Comparison of ENCODE assay signal across 25 mouse cellular contexts in the genomic region with DNA sequence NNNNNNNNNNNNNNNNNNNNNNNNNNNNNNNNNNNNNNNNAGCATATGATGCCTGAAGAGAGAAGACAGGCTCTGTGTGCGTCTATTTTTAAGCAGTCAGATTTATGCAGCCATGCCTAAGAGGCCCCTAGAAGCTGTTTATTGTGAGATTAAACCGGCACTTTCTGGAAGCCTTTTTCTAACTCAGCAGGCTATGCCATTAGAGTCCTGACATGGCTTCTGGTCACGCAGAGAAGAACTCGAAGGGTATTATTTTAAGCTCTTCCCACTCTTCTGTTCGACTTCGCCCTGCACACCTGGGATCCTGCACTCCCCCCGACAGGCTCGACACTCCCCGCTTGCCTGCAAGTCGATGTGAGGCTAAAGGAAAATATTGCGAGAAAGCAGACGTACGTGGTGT.
DNase-seq lines count a peak whose midpoint lies in the region; ATAC-seq lines count a peak whose summit lies in the region.
"Had no signal": no experiment of that assay in that cellular context is flagged by ENCODE, and none has a peak within 500 bp of the region (broad histone marks: within the 10 kb centered on the region; RNA-seq: fewer than 3 reads in every experiment).

No protein-coding gene starts in this region.

- DNase-seq in forebrain, embryonic 14.5 days (ENCODE audit: low spot score), result peak; percentile 14
- DNase-seq in forebrain, embryonic 11.5 days (ENCODE audit: low spot score), result no peak
- no peak for DNase-seq in midbrain, embryonic 11.5 days (ENCODE audit: low spot score, missing footprints)
- DNase-seq in cerebellum, postnatal 10 days, result peak; percentile 30 to 32
- DNase-seq in retina, postnatal 1 day, result peak; percentile 5
- no peak for DNase-seq in left cerebral cortex, postnatal 10 days (ENCODE audit: extremely low spot score in 1 of 2, low spot score in 2 of 2)
- DNase-seq: adrenal gland, adult 2 months; B cell, adult 2 months; gastrocnemius, adult 2 months; gastrocnemius, postnatal 36 days; heart, adult 18-20 months; heart, postnatal 4 days; kidney, adult 11 months; kidney, postnatal 25 days; thymus, postnatal 4 days had no signal

- intact Hi-C loops in left cerebral cortex, postnatal 10 days (cut with DNase I), result no loop called here

- no peaks in the 10 kb centered on the region for H3K4me1 ChIP-seq in forebrain, embryonic 14.5 days (ENCODE audit: control insufficient read depth, insufficient read depth, low read length)
- no peaks in the 10 kb centered on the region for H3K4me1 ChIP-seq in forebrain, embryonic 11.5 days (replicated peaks; ENCODE audit: control insufficient read depth, insufficient read depth, low read length)
- H3K4me1 ChIP-seq in midbrain, embryonic 16.5 days (ENCODE audit: control insufficient read depth, insufficient read depth, low read length), result no peaks in the 10 kb centered on the region
- no peaks in the 10 kb centered on the region for H3K4me1 ChIP-seq in midbrain, embryonic 11.5 days (ENCODE audit: control insufficient read depth, insufficient read depth, low read length)
- H3K4me1 ChIP-seq: embryonic facial prominence, embryonic 13.5 days; heart, embryonic 12.5 days; hindbrain, embryonic 13.5 days; limb, embryonic 13.5 days; lung, embryonic 15.5 days; midbrain, embryonic 10.5 days had no signal

- no peak overlapping the region for H3K4me2 ChIP-seq in forebrain, embryonic 14.5 days (ENCODE audit: low read length)
- no peak overlapping the region for H3K4me2 ChIP-seq in forebrain, embryonic 11.5 days (ENCODE audit: low read depth, low read length, severe bottlenecking)
- 0 out of 2 replicates have a peak overlapping the region, but pooled peaks have one; percentile 9 for H3K4me2 ChIP-seq in midbrain, embryonic 16.5 days (ENCODE audit: low read length)
- H3K4me2 ChIP-seq in midbrain, embryonic 11.5 days, result no peak overlapping the region
- H3K4me2 ChIP-seq: embryonic facial prominence, embryonic 13.5 days; heart, embryonic 12.5 days; hindbrain, embryonic 13.5 days; limb, embryonic 13.5 days; liver, embryonic 11.5 days; lung, embryonic 15.5 days had no signal

- WGBS in forebrain, embryonic 14.5 days, result 60% methylated on average over 13 of the region's 13 CpGs
- 64% methylated on average over 13 of the region's 13 CpGs for WGBS in forebrain, embryonic 11.5 days
- 41% methylated on average over 13 of the region's 13 CpGs for WGBS in midbrain, embryonic 16.5 days
- 65% methylated on average over 13 of the region's 13 CpGs for WGBS in midbrain, embryonic 11.5 days

- no peaks in the 10 kb centered on the region for H3K36me3 ChIP-seq in forebrain, embryonic 14.5 days (ENCODE audit: control insufficient read depth, insufficient read depth, low read length)
- H3K36me3 ChIP-seq in forebrain, embryonic 11.5 days (ENCODE audit: control insufficient read depth, insufficient read depth, low read length), result no peaks in the 10 kb centered on the region
- no peaks in the 10 kb centered on the region for H3K36me3 ChIP-seq in midbrain, embryonic 16.5 days (ENCODE audit: control insufficient read depth, insufficient read depth, low read length)
- H3K36me3 ChIP-seq in midbrain, embryonic 11.5 days (ENCODE audit: control insufficient read depth, insufficient read depth, low read length), result no peaks in the 10 kb centered on the region
- H3K36me3 ChIP-seq: embryonic facial prominence, embryonic 13.5 days; forebrain, embryonic 10.5 days; heart, embryonic 12.5 days; hindbrain, embryonic 13.5 days; limb, embryonic 13.5 days; lung, embryonic 15.5 days; midbrain, embryonic 10.5 days had no signal

- H3K27ac ChIP-seq in forebrain, embryonic 14.5 days (ENCODE audit: low read depth, low read length), result no peak overlapping the region
- H3K27ac ChIP-seq in forebrain, embryonic 11.5 days (ENCODE audit: low read depth, low read length), result no peak overlapping the region
- no peak overlapping the region; the same call in 1 of the 2 replicates for H3K27ac ChIP-seq in midbrain, embryonic 16.5 days (ENCODE audit: low read length)
- no peak overlapping the region for H3K27ac ChIP-seq in midbrain, embryonic 11.5 days (ENCODE audit: low read depth, low read length)
- H3K27ac ChIP-seq: embryonic facial prominence, embryonic 13.5 days; forebrain, embryonic 10.5 days; gastrocnemius, adult 2 months; hindbrain, embryonic 13.5 days; limb, embryonic 13.5 days; lung, embryonic 15.5 days; midbrain, embryonic 10.5 days had no signal

- H3K9me3 ChIP-seq in forebrain, embryonic 14.5 days (replicated peaks; ENCODE audit: control insufficient read depth, low read length), result no peaks in the 10 kb centered on the region
- H3K9me3 ChIP-seq in forebrain, embryonic 11.5 days (ENCODE audit: control insufficient read depth, low read length), result no peaks in the 10 kb centered on the region
- no peaks in the 10 kb centered on the region for H3K9me3 ChIP-seq in midbrain, embryonic 16.5 days (replicated peaks; ENCODE audit: control insufficient read depth, low read length, poor library complexity, severe bottlenecking)
- no peaks in the 10 kb centered on the region for H3K9me3 ChIP-seq in midbrain, embryonic 11.5 days (ENCODE audit: control insufficient read depth, low read length)
- H3K9me3 ChIP-seq: embryonic facial prominence, embryonic 13.5 days; forebrain, embryonic 10.5 days; heart, embryonic 12.5 days; hindbrain, embryonic 13.5 days; limb, embryonic 13.5 days; lung, embryonic 15.5 days; midbrain, embryonic 10.5 days had no signal

- H3K9ac ChIP-seq in forebrain, embryonic 14.5 days (ENCODE audit: low read length), result no peak overlapping the region
- H3K9ac ChIP-seq in forebrain, embryonic 11.5 days (ENCODE audit: low read length), result no peak overlapping the region
- H3K9ac ChIP-seq in midbrain, embryonic 16.5 days (ENCODE audit: low read depth, low read length), result no peak overlapping the region
- no peak overlapping the region for H3K9ac ChIP-seq in midbrain, embryonic 11.5 days (ENCODE audit: low read length)
- H3K9ac ChIP-seq: embryonic facial prominence, embryonic 13.5 days; heart, embryonic 12.5 days; hindbrain, embryonic 13.5 days; limb, embryonic 13.5 days; lung, embryonic 15.5 days had no signal

- ATAC-seq in forebrain, embryonic 14.5 days, result no peak
- ATAC-seq in forebrain, embryonic 11.5 days (replicated peaks; ENCODE audit: low FRiP score), result no peak
- ATAC-seq in midbrain, embryonic 16.5 days, result no peak
- ATAC-seq in midbrain, embryonic 11.5 days (ENCODE audit: low FRiP score), result no peak
- ATAC-seq: inflammation-experienced regulatory T-cells, adult 6 months had no signal

- no peak overlapping the region for H3K4me3 ChIP-seq in forebrain, embryonic 14.5 days (ENCODE audit: low read depth, low read length)
- H3K4me3 ChIP-seq in forebrain, embryonic 11.5 days (ENCODE audit: low read depth, low read length), result no peak overlapping the region
- H3K4me3 ChIP-seq in midbrain, embryonic 16.5 days (ENCODE audit: low read depth, low read length), result no peak overlapping the region
- no peak overlapping the region for H3K4me3 ChIP-seq in midbrain, embryonic 11.5 days (ENCODE audit: low read depth, low read length)
- H3K4me3 ChIP-seq: embryonic facial prominence, embryonic 13.5 days; forebrain, embryonic 10.5 days; gastrocnemius, adult 2 months; heart, embryonic 12.5 days; hindbrain, embryonic 13.5 days; limb, embryonic 13.5 days; lung, embryonic 15.5 days; midbrain, embryonic 10.5 days had no signal

- no peaks in the 10 kb centered on the region for H3K27me3 ChIP-seq in forebrain, embryonic 14.5 days (replicated peaks; ENCODE audit: control insufficient read depth, insufficient read depth, low read length)
- H3K27me3 ChIP-seq in forebrain, embryonic 11.5 days (ENCODE audit: control insufficient read depth, insufficient read depth, low read length), result no peaks in the 10 kb centered on the region
- H3K27me3 ChIP-seq in midbrain, embryonic 16.5 days (ENCODE audit: control insufficient read depth, insufficient read depth, low read depth, low read length), result no peaks in the 10 kb centered on the region
- H3K27me3 ChIP-seq in midbrain, embryonic 11.5 days (ENCODE audit: control insufficient read depth, insufficient read depth, low read length), result no peaks in the 10 kb centered on the region
- H3K27me3 ChIP-seq: embryonic facial prominence, embryonic 13.5 days; heart, embryonic 12.5 days; hindbrain, embryonic 13.5 days; limb, embryonic 13.5 days; lung, embryonic 15.5 days had no signal

Comparison
In these comparisons a context has a peak if more than half of its experiments do, and no peak if none do; other contexts are left out.
1. DNase-seq: peak in forebrain, embryonic 14.5 days (single experiment), cerebellum, postnatal 10 days (2 of 2) and retina, postnatal 1 day (single experiment); none in forebrain, embryonic 11.5 days (single experiment), midbrain, embryonic 11.5 days (single experiment) and left cerebral cortex, postnatal 10 days (0 of 2).